Mouse (Mus musculus): ENCODE data around the gene Phf5a.

The Phf5a gene

GRCm38 (mm10) chr15:81885418-81885934, 13.8 kb upstream of the Phf5a start:
- DNase-seq (ENCODE audit: low spot score in 2 of 2) = no peak

DNA sequence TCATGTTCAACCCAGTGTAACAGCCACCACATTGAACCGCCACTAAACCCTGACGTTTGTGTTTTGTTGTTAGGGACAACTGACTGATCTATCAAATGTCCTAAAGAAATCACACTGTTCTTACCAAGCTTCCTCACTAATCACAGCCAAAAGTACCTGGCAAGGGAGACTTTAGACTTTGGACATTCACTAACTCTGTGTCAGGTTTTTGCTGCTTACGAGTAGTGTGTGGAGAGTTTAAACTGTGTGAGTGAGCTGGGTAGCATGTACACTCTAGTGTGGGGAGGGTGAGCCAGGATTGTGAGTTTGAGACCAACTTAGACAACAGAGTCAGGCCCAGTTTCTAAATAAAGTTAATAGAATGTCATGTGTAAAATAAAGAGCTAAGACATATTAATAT, 10.6 kb upstream of the Phf5a start:
- no peak for DNase-seq (ENCODE audit: low spot score in 2 of 2)

DNA sequence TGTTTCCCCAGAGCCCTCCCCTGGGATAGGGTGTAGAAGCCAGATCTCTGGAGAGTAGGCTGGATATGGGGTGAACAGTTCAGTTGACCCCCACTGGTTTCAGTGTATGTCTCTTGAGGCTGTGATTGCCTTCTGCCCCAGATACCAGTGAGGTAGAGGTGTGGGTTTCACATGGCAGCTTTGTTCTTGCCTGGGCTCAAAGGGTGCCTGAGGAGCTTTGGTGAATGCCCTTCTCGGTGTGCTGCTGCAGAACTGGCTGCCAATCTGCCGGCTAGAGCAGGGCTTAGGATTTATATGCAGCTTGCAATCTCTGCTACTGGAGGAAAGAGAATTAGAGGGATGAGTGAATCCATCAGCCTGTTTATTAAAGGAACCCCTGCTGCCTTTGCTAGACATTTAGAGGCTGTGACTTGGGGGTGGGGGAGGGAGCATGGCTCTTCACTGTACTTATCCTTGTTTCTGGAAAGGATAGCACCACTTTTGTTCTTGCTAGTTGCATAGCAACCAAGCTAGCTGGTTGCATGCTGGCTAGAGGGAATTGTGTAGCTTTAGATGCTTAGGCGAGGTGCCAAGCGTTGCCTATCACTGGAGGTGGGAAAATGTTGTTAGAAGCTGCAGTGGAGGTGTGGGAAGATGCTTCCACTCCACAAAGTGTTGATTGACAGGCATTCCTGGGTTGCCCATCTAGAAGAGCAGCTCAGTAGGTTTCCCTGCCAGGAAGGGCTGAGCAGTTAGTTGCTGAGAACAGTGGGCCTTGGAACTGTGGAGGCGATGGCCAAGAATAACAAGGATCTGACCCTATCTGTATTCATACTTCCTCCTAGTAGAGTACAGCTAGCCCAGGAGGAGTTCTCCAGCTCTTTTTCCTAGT, 8.1 kb upstream of the Phf5a start:
- peak; percentile 87 to 91 for DNase-seq (ENCODE audit: low spot score in 2 of 2)

DNA sequence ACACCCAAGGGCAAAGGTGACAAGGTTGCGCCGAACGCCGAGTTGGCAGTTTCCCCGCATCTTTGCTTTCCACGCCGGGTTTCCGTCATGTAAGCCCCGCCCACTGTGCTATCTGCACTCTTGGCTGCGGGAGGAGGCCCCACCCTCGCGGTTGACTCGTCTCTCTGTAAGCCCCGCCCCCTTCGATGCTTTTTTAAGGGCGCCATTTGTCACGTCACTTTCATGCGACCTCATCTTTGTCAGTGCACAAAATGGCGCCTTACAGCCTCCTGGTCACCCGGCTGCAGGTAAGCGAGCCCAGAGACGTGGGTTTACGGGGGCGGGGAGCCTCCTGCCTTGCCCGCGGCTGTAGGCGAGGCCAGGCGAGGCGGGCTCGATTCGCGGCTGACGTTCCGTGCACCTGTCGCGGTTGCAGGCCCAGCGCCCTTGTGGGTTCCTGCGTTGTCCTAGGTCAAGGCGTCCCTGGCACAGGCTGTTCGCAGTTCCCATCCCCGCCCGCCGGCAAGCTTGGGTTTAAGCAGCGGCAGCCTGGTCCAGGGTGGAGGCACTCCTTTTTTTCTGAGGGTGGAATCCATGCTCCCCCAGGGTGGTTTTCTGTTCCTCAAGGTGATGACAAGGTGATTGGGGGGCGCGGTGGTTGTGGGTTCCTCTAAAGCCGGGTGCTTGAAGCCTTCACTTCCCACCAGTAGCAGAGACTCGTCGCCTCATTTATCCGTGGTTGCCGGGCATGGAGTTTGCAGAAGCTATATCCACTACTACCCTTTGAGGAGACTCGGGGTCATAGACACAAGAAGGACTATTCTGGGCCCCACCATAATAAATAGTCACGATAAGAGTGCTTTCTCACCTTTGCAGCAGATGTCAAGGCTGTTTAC, 788 bp upstream of the Phf5a start, which contains the start of gene Aco2:
TSS of gene Aco2 (plus strand) at position 48 of the 875 bp plus-strand sequence.
- DNase-seq (ENCODE audit: low spot score in 2 of 2) = peak; percentile 99 to 100

- DNase-seq (ENCODE audit: low spot score in 2 of 2) = no peak
Measured at GRCm38 (mm10) chr15:81869985-81870384, 1.7 kb downstream of the Phf5a start.

GRCm38 (mm10) chr15:81864238-81864637, 7.5 kb downstream of the Phf5a start:
- no peak for DNase-seq (ENCODE audit: low spot score in 2 of 2)

GRCm38 (mm10) chr15:81860471-81861135, 11.1 kb downstream of the Phf5a start:
- peak in 1 of 2 experiments; percentile 21 for DNase-seq (ENCODE audit: low spot score in 2 of 2)

DNA sequence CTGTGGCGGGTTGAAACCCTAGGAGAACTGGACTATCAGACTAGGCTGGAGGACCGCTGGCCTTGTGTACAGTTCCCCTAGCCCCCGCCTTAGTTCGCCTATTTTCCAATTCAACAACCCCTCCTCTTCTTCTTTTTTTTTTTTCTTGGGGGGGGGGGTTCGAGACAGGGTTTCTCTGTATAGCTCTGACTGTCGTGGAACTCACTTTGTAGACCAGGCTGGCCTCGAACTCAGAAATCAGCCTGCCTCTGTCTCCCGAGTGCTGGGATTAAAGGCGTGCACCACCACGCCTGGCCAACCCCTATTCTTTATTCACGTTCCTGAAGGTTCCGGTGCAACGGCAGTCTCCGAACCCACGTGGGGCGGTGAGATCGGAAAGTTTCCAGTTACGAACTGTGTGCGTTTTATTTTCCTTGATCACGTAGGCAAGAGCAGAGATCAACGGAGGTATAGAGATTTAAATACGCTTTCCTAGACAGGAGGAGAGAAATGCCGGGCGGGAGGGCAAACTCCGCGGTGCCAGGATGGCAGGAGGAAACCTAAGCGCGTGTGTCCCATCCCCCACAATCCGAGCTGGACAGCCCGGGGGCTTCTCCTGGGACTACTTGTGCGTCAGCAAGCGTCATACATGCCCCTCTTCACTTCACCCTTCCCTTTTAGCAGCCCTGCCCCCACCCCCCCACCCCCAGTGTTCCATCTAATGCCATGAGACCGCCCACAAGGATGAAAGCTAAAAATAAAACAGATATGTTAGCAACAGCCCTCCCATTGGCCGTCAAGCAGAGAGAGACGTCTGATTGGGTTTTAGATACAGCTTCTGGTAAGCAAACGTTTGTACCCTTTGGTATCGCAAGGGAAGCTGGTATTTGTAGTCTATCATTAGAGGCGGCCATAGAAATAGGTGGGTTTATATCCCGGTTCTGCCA, 12.1 kb downstream of the Phf5a start:
- DNase-seq (ENCODE audit: low spot score in 2 of 2) = peak; percentile 81 to 95

DNA sequence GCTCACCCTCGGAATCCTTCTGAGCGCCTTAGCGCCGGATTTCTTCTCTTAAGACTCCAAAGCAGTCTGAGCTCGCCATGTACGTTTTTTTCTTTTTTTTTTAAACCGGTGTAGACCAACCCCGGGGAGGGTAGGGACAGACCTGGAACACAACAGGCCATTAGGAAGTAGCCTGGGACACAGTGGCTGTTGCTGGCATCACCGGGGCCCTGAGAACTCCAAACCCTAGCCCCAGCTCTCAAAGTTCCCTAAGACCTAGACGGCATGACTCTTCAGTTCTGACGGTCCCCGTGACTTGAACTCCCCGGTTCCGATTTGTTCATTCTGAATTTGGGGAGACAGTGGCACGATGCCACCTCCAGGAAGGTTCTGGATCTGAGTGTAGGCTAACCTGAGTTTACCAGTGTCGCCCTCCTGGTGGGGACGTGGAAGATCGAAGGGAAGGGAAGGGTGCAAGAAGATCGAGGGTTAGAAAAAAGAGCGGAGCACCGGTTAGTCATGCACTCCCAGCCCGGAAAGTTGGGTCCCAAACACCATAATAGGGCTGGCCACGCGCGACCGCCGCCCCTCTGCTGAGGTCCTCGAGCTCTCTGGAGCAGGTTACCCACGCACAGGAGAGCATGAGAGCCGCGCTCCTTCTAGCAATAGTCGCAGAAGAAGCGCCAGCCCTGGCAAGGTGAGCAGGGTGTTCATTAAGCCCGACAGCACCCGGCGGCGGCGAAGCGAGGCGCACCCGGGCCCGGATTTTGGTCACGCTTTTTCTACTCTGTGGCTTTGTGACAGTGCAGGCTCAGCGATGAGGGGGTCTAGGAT, 13.0 kb downstream of the Phf5a start, which contains the start of gene Tob2:
TSS of gene Tob2 (minus strand) at position 280 of the 813 bp plus-strand sequence.
- DNase-seq (ENCODE audit: low spot score in 2 of 2) = peak; percentile 72 to 77

GRCm38 (mm10) chr15:81858138-81858516, 13.6 kb downstream of the Phf5a start:
- peak; percentile 94 to 97 for DNase-seq (ENCODE audit: low spot score in 2 of 2)

GRCm38 (mm10) chr15:81857724-81858116, 14.0 kb downstream of the Phf5a start:
- no peak for DNase-seq (ENCODE audit: low spot score in 2 of 2)

DNA sequence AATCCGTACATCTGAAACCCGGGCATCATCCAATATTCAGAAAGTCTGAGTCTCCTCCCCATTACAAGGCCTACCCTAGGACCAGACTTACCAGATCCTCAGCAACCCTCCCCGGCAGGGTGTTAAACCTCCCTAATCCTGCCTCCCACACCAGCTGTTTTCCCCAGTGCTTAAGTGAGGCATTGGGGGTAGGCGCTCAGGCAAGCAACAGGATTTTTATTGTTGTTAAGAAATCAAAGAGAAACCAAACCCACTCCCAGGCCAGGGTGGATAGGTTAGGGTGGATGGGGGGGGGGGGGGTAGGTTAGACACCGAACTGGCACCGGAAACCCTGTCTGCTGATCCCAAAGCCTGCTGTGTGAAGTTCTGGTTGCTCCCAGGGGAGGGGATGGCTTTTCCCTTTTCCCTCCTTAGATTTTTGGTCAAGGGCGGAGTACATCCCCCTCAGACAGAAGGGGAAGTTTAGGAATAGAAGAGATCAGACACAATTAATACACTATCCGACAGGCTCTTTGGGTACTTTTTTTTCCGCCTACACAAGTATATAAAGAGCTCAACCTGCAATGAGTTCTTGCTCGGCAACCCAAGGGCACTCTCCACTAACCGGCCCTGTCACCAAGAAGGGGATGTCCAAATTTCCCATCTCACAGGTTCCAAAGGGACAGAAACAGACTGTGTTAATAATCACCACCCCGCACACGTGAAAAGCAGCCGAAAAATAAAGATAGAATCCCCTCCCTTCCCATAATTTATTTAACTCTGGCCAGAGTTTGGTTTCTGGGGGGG, 14.6 kb downstream of the Phf5a start:
- DNase-seq (ENCODE audit: low spot score in 2 of 2) = peak in 1 of 2 experiments; percentile 42

DNA sequence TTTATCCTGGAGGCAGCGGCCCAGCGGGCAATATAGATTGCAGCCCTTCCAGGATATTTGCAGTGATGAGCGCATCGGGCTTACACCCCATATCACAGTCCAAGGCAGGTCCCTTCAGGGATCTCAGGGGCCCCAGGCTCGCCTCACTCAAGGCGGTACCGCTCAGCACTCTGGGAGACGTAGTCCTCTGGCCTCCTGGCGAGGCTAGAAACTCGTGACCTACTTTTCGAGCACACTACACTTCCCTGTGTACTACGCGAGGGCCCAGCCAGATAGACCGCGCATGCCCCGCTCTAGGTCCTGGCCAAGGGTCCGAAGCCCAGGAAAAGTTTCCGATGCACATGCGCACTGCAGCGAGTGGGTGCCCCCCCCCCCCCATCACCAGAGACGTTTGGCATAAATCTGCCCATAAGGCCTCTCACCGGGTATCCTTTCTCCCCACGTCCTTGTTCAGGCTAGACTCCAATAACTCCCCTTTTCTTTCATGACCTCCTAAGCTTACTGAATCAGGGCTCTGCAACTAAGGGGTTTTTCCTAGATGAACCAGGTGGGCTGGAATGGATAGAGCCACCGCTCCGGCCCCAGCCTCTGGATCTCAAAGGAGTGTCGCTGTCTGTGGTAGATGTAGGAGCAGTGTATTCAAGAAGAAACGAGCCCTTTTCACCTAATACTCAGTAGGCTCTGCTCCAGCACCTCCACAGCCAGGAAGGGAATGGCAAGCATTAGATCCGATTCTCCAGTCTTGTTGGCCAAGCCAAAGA, 15.5 kb downstream of the Phf5a start:
- DNase-seq (ENCODE audit: low spot score in 2 of 2) = peak; percentile 83 to 91

- no peak for DNase-seq (ENCODE audit: low spot score in 2 of 2)
Measured at GRCm38 (mm10) chr15:81853081-81853480, 18.6 kb downstream of the Phf5a start.

GRCm38 (mm10) chr15:81852411-81853000, 19.2 kb downstream of the Phf5a start:
- DNase-seq (ENCODE audit: low spot score in 2 of 2) = no peak

- DNase-seq (ENCODE audit: low spot score in 2 of 2) = no peak
Measured at GRCm38 (mm10) chr15:81851375-81851774, 20.3 kb downstream of the Phf5a start.

DNA sequence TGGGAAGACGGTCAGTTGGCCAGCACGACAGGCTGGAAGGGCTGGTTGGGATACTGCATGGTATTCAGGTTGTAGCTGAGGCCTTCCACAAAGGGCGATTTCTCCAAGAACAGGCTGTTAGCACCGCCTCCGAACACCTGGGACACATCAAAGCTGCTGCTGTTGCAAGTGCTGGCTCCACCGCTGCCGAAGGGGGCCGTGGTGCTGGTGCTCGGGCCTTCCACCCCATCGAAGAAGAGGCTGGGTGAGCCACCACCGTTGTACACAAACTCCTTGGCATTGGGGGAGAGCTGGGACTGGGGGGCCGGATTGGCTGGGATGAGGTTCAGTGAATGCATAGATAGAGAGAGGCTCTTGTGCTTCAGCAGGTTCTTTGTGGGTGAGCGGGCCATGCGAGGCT, 21.0 kb downstream of the Phf5a start:
- DNase-seq (ENCODE audit: low spot score in 2 of 2) = no peak

- DNase-seq (ENCODE audit: low spot score in 2 of 2) = no peak
Measured at GRCm38 (mm10) chr15:81849104-81849503, 22.6 kb downstream of the Phf5a start.
